In the genomic region with DNA sequence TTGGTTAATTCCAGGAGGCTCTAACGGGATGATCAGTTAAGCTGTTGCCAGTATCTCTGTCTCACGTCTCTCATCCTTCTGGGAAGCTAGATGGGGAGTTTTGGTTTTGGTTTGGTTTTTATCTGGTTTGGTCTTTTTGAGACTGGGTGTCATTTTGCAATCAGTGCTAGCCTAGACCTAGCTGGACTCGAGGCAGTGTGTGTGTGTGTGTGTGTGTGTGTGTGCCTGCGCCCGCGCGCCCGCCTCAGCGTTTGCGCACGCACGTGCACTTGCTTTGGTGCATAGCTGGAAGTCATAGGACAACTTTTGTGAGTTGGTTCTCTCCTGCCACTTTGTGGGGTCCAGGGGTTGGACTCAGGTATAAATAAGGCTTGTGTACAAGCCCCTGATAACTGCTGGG, we compare ENCODE assay signal across 8 mouse cellular contexts. TPM values are rescaled to one million over a fixed set of nuclear protein-coding genes. Genes with fewer than 3 reads are reported as not detected.
DNase-seq lines count a peak whose midpoint lies in the region; ATAC-seq and TF ChIP-seq lines count a peak whose summit lies in the region.

No protein-coding gene starts in this region.

- peak; percentile 40 for DNase-seq in right cerebral cortex, postnatal 14 days
- DNase-seq in right cerebral cortex, adult 18-20 months: no peak
- DNase-seq in cerebellum, postnatal 10 days: peak; percentile 44 to 54
- DNase-seq in heart, embryonic 10.5 days (ENCODE audit: low spot score): no peak
- peak; percentile 52 for DNase-seq in lung, postnatal 36 days
- DNase-seq in spleen, adult 2 months (ENCODE audit: low read depth in 1 of 2, low spot score in 2 of 2): peak in 1 of 2 experiments; percentile 36
- DNase-seq in left cerebral cortex, adult 9 months (ENCODE audit: low spot score in 2 of 2): no peak

- no peaks in the 10 kb centered on the region for H3K36me3 ChIP-seq in heart, embryonic 10.5 days
- H3K36me3 ChIP-seq in kidney, embryonic 16.5 days (ENCODE audit: insufficient read depth, low read length): no peaks in the 10 kb centered on the region
- no peaks in the 10 kb centered on the region for H3K36me3 ChIP-seq in spleen, adult 2 months (ENCODE audit: control insufficient read depth, insufficient read depth, low read length)

- no peak for TF ChIP-seq CTCF in spleen, adult 2 months (IDR thresholded peaks at IDR 0.05; ENCODE audit: extremely low read depth, insufficient read depth, insufficient read length, insufficient replicate concordance)

- peak overlapping the region; percentile 77 for H3K4me3 ChIP-seq in heart, embryonic 10.5 days
- peak overlapping the region; percentile 75 for H3K4me3 ChIP-seq in kidney, embryonic 16.5 days (ENCODE audit: low read length)
- H3K4me3 ChIP-seq in spleen, adult 2 months (ENCODE audit: extremely low read depth, insufficient read depth, insufficient read length): peak overlapping the region; percentile 88

- peak; percentile 53; the same call in 1 of the 2 replicates for ATAC-seq in kidney, embryonic 16.5 days (ENCODE audit: low FRiP score, low TSS enrichment)

- 0 out of 2 replicates have a peak, but pooled peaks cover 10% of the 10 kb centered on the region for H3K27me3 ChIP-seq in heart, embryonic 10.5 days (ENCODE audit: insufficient read depth, poor library complexity, severe bottlenecking)
- no peaks in the 10 kb centered on the region for H3K27me3 ChIP-seq in kidney, embryonic 16.5 days (ENCODE audit: insufficient read depth, low read length)
- peaks cover 6% of the 10 kb centered on the region for H3K27me3 ChIP-seq in spleen, adult 2 months (ENCODE audit: control insufficient read depth, insufficient read depth, low read length)

- H3K4me2 ChIP-seq in kidney, embryonic 16.5 days (replicated peaks; ENCODE audit: low read depth, low read length): peak overlapping the region; percentile 71

- WGBS in heart, embryonic 10.5 days: 0% methylated on average over 12 of the region's 12 CpGs
- WGBS in kidney, embryonic 16.5 days: 0% methylated on average over 12 of the region's 12 CpGs
- WGBS in spleen, adult 2 months: under 1% methylated on average over 12 of the region's 12 CpGs

- TF ChIP-seq POLR2A in spleen, adult 2 months (IDR thresholded peaks at IDR 0.05; ENCODE audit: low read depth, low read length): no peak

- H3K4me1 ChIP-seq in heart, embryonic 10.5 days: peaks cover 19% of the 10 kb centered on the region
- H3K4me1 ChIP-seq in kidney, embryonic 16.5 days (ENCODE audit: insufficient read depth, low read length): peaks cover 19% of the 10 kb centered on the region
- peaks cover 6% of the 10 kb centered on the region for H3K4me1 ChIP-seq in spleen, adult 2 months (ENCODE audit: control insufficient read depth, insufficient read depth, insufficient read length)

- peak overlapping the region; percentile 91 for H3K27ac ChIP-seq in heart, embryonic 10.5 days
- H3K27ac ChIP-seq in kidney, embryonic 16.5 days (ENCODE audit: low read length): 0 out of 2 replicates have a peak overlapping the region, but pooled peaks have one; percentile 64
- H3K27ac ChIP-seq in spleen, adult 2 months (ENCODE audit: insufficient read depth, low read length): no peak overlapping the region

- H3K9ac ChIP-seq in kidney, embryonic 16.5 days (replicated peaks; ENCODE audit: low read length): peak overlapping the region; percentile 73

- H3K9me3 ChIP-seq in heart, embryonic 10.5 days: no peaks in the 10 kb centered on the region
- no peaks in the 10 kb centered on the region for H3K9me3 ChIP-seq in kidney, embryonic 16.5 days (ENCODE audit: low read length)

RNA-seq across cellular contexts. Expression of a gene that starts 0.6 kb away (rescaled TPM):
- 17.6 and 18.4 TPM in 2 replicates for polyA plus RNA-seq in heart, embryonic 10.5 days (2016; fragmentation: Nextera tagmentation; extraction: Ambion mirVana)
- polyA plus RNA-seq in kidney, embryonic 16.5 days (2015; fragmentation: Nextera tagmentation; extraction: Ambion mirVana): 15.3 and 16.9 TPM in 2 replicates
- 4.8 and 5.5 TPM in 2 replicates for polyA plus RNA-seq in spleen, adult 2 months (2012; rRNA removed)

RNA-seq across cellular contexts. Expression of a gene that starts 2.4 kb away (rescaled TPM):
- polyA plus RNA-seq in heart, embryonic 10.5 days (2016; fragmentation: Nextera tagmentation; extraction: Ambion mirVana): 7.4 and 12.5 TPM in 2 replicates
- 7.4 and 9.5 TPM in 2 replicates for polyA plus RNA-seq in kidney, embryonic 16.5 days (2015; fragmentation: Nextera tagmentation; extraction: Ambion mirVana)
- 3.2 and 3.4 TPM in 2 replicates for polyA plus RNA-seq in spleen, adult 2 months (2012; rRNA removed)

RNA-seq across cellular contexts. Expression of a gene that starts 26.4 kb away (rescaled TPM):
- 164 and 196 TPM in 2 replicates for polyA plus RNA-seq in heart, embryonic 10.5 days (2016; fragmentation: Nextera tagmentation; extraction: Ambion mirVana)
- 162 and 190 TPM in 2 replicates for polyA plus RNA-seq in kidney, embryonic 16.5 days (2015; fragmentation: Nextera tagmentation; extraction: Ambion mirVana)
- 33.8 and 40.8 TPM in 2 replicates for polyA plus RNA-seq in spleen, adult 2 months (2012; rRNA removed)

RNA-seq across cellular contexts. Expression of a gene that starts 30.4 kb away (rescaled TPM):
- 10.9 and 13.5 TPM in 2 replicates for polyA plus RNA-seq in heart, embryonic 10.5 days (2016; fragmentation: Nextera tagmentation; extraction: Ambion mirVana)
- polyA plus RNA-seq in kidney, embryonic 16.5 days (2015; fragmentation: Nextera tagmentation; extraction: Ambion mirVana): 0.97 and 1.0 TPM in 2 replicates
- polyA plus RNA-seq in spleen, adult 2 months (2012; rRNA removed): 37.4 and 38.2 TPM in 2 replicates

Comparison
In these comparisons a context has a peak if more than half of its experiments do, and no peak if none do; other contexts are left out.
1. DNase-seq: peak in right cerebral cortex, postnatal 14 days (single experiment), cerebellum, postnatal 10 days (2 of 2) and lung, postnatal 36 days (single experiment); none in right cerebral cortex, adult 18-20 months (single experiment), heart, embryonic 10.5 days (single experiment) and left cerebral cortex, adult 9 months (0 of 2).
2. Peak in every context shown above with its lines, with median percentiles within 50 percentile points of each other: H3K4me3 ChIP-seq.